Mouse (Mus musculus) cortical plate, adult 2 months (tissue): ENCODE measurements around the gene Csnk1e. TPM values are rescaled to one million over a fixed set of nuclear protein-coding genes. Genes with fewer than 3 reads are reported as not detected.
"Not testable (repeated sequence)": the region's sequence is repeated elsewhere in the genome, so short reads cannot be mapped to it uniquely, and the experiment has no call there.

Source experiments
- H3K27ac ChIP-seq: fragments of 200-500 bp; 2 replicates; pipeline ENCODE4 v1.5.1; 2012; ENCODE audit warnings: low read length, control low read depth, inconsistent platforms; ENCODE audit not compliant: insufficient read depth
- H3K4me1 ChIP-seq: fragments of 200-500 bp; 2 replicates; pipeline ENCODE4 v1.6.1; 2011; ENCODE audit warnings: low read length; ENCODE audit not compliant: control insufficient read depth, insufficient read depth
- H3K4me3 ChIP-seq: fragments of 200-500 bp; 2 replicates; pipeline ENCODE4 v1.5.1; 2011; ENCODE audit warnings: mild to moderate bottlenecking, low read length, control low read depth; ENCODE audit not compliant: insufficient read depth
- CTCF ChIP-seq: fragments of 200-500 bp; IDR thresholded peaks from 2 replicates; pipeline ENCODE4 v1.5.1; 2011; ENCODE audit warnings: mild to moderate bottlenecking, control low read depth, low read length; ENCODE audit not compliant: insufficient read depth; ENCODE audit errors: extremely low read depth
- POLR2A ChIP-seq: fragments of 200-500 bp; IDR thresholded peaks from 2 replicates; pipeline ENCODE4 v1.6.1; 2011; ENCODE audit warnings: mild to moderate bottlenecking, low read length, control low read depth; ENCODE audit not compliant: insufficient read depth; ENCODE audit errors: extremely low read depth
- polyA plus RNA-seq: library from polyadenylated mRNA; depleted of rRNA; stranded (reverse); fragments of >200 nt; gene quantifications from 2 replicates; pipeline ENCODE4 v1.2.3, GENCODE M21; 2012

The Csnk1e gene
- polyA plus RNA-seq, 1 experiment = 194 TPM

DNA sequence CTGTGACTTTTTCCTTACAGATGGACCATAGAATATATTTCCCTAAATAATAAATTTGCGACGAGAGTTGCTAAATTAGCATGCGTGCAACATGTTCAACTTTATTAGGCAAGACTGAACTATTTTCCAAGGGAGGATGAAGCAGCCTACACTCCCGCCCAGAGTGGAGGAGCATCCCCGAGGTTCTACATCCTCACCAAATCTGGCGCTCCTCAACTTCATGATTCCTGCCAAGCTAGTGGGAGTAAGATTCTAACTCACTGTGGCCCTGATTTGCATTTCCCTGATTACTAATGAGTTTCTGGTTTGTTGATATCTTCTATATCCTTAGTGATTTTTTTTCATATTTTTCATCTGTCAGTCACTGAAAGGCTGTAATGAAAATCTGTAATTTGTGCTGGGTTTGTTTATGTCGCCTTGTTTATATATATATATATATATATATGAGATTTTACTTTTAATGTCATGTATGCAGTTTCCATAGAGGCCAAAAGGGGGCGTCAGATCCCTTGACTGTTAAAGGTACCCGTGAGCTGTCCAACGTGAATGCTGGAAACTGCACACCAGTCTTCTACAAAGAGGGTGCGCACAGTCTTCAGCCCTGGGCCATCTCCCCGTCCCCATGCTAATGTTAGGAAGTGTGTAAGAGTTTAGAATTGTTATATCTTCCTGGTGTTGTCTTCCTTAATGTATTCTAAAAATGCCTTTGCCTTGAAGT is 18.4 kb upstream of the Csnk1e start:
- H3K4me1 ChIP-seq = peaks cover 5% of the 10 kb centered on the region; the same call in 1 of the 2 replicates
- no peak overlapping the region for H3K27ac ChIP-seq
- TF ChIP-seq CTCF (no peak), POLR2A (no peak)
- no peak overlapping the region for H3K4me3 ChIP-seq

DNA sequence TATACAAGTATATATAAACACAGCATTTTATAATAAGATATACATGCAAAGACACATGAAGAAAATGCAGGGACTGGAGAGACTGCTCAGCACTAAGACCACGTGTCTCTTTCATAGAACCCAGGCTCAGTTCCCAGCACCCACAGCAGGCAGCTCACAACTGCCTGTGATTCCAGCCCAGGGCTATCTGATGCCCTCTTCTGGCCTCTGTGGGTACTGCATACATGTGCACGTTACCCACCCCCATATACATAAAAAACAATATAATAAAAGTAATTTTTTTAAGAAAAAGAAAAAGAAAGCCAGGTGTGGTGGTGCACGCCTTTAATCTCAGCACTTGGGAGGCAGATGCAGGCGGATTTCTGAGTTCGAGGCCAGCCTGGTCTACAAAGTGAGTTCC is 17.7 kb upstream of the Csnk1e start:
- Histone ChIP-seq H3K4me3 (no peak overlapping the region), H3K4me1 (peaks cover 3% of the 10 kb centered on the region; the same call in 1 of the 2 replicates), H3K27ac (no peak overlapping the region)
- no peak for TF ChIP-seq POLR2A
- no peak for TF ChIP-seq CTCF

DNA sequence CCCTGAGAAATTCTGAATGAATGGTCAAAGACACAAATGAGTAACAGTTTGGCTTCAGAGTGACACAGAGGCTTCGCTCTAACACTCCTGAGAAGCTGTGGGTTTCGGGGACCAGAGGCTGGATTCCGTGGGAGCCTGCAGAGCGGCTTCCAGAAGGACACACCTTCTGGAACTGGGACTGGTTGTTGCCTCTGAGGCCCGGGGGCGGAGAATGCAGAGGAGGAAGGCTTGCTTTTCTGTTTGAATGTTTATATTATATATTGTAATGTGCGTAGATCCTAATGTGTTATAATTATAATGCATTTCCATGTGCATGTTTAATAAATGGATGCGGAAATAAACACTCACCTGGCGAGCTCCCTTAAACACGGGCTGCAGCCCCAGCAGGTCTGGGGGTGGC is 15.7 kb upstream of the Csnk1e start:
- TF ChIP-seq CTCF (no peak), POLR2A (no peak)
- H3K4me1 ChIP-seq = peaks cover 3% of the 10 kb centered on the region; the same call in 1 of the 2 replicates
- H3K4me3 ChIP-seq = no peak overlapping the region
- H3K27ac ChIP-seq = no peak overlapping the region

GRCm38 (mm10) chr15:79470583-79470982 is 15.2 kb upstream of the Csnk1e start:
- TF ChIP-seq POLR2A = no peak
- TF ChIP-seq CTCF = no peak
- Histone ChIP-seq H3K4me3 (no peak overlapping the region), H3K27ac (no peak overlapping the region), H3K4me1 (peaks cover 3% of the 10 kb centered on the region; the same call in 1 of the 2 replicates)

GRCm38 (mm10) chr15:79469577-79469976 is 14.2 kb upstream of the Csnk1e start:
- TF ChIP-seq CTCF (no peak), POLR2A (no peak)
- Histone ChIP-seq H3K4me1 (peaks cover 3% of the 10 kb centered on the region; the same call in 1 of the 2 replicates), H3K27ac (no peak overlapping the region), H3K4me3 (no peak overlapping the region)

- no peak overlapping the region for H3K27ac ChIP-seq
- TF ChIP-seq CTCF (peak; percentile 99), POLR2A (no peak)
- peaks cover 2% of the 10 kb centered on the region; the same call in 1 of the 2 replicates for H3K4me1 ChIP-seq
- H3K4me3 ChIP-seq = no peak overlapping the region
Observed at GRCm38 (mm10) chr15:79466601-79467286, 11.4 kb upstream of the Csnk1e start.

DNA sequence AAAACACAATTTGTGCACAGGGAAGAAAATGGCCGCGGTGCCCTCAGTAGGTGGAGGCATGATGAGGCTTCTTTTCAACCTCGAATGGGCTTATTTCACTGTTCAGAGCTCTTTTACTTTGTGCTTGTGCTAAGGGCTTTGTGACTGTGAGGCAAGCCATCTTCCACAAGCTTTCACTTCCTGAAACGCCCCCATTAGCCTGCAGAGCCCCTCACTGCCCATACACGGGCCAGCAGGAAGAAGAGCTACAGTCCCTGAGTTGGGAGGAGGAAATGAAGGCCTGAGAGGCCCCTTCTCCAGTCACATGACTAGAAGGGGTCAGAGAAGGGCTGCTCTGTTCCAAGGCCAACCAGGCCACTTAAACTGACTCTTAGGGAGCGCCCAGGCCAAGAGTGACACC is 1.2 kb upstream of the Csnk1e start:
- TF ChIP-seq CTCF (no peak), POLR2A (no peak)
- no peaks in the 10 kb centered on the region for H3K4me1 ChIP-seq
- no peak overlapping the region for H3K27ac ChIP-seq
- H3K4me3 ChIP-seq = no peak overlapping the region

DNA sequence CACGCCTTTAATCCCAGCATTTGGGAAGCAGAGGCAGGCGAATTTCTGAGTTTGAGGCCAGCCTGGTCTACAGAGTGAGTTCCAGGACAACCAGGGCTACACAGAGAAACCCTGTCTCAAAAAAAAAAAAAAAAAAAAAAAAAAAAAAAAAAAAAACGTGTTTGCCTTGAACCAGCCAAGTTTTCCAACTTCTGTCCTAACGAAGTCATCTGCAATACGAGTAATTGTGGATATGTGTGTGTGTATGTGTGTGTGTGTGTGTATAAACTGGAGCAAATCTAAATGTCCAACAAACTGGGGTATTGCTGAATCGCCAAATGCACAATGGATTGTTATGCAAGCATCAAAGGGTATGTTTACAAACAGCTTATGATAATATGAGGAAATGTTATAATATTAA is 738 bp upstream of the Csnk1e start:
- not testable (repeated sequence) for H3K4me3 ChIP-seq, H3K4me1 ChIP-seq

DNA sequence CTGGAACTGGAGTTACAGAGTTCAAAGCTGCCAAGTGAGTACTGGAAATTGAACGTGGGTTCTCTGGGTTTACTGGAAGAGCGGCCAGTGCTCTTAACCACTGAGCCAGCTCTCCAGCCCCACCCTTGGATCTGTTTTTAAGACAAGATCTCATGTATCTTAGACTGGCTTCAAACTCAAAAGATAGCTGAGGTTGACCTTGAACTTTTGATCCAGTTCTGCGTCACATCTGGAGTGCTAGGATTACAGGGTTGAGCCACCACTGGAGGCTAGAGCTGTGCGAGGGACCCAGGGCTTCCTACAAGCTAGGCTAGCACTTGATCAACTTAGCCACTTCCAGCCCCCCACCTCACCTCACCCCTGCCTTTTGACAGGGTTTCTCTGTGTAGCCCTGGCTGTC is 1.5 kb downstream of the Csnk1e start:
- H3K4me1 ChIP-seq = no peaks in the 10 kb centered on the region
- H3K27ac ChIP-seq = no peak overlapping the region
- no peak overlapping the region for H3K4me3 ChIP-seq
- TF ChIP-seq CTCF (no peak), POLR2A (no peak)

More for the DNA sequence above, 738 bp upstream of the Csnk1e start:
- not testable (repeated sequence) for H3K27ac ChIP-seq

GRCm38 (mm10) chr15:79448041-79448440 is 7.3 kb downstream of the Csnk1e start:
- no peak overlapping the region for H3K4me3 ChIP-seq
- peaks cover 3% of the 10 kb centered on the region for H3K4me1 ChIP-seq
- no peak overlapping the region for H3K27ac ChIP-seq
- TF ChIP-seq POLR2A (no peak), CTCF (no peak)
